Mouse (Mus musculus) midbrain, embryonic 10.5 days (tissue): ENCODE measurements around the gene Olfr1012. TPM values are rescaled to one million over a fixed set of nuclear protein-coding genes. Genes with fewer than 3 reads are reported as not detected.
"Not testable (repeated sequence)": the region's sequence is repeated elsewhere in the genome, so short reads cannot be mapped to it uniquely, and the experiment has no call there.

ENCODE experiments used
- DNase-seq: peaks from one replicate; pipeline ENCODE4 v3.0.0-alpha.2; 2017; ENCODE audit warnings: low spot score
- H3K27ac ChIP-seq: fragments of 300-500 bp; sonication (generic); replicated peaks from 2 replicates; pipeline ENCODE4 v1.5.1; 2016; ENCODE audit warnings: mild to moderate bottlenecking
- H3K27me3 ChIP-seq: fragments of 300-500 bp; sonication (generic); 2 replicates; pipeline ENCODE4 v1.6.1; 2016; ENCODE audit warnings: low read depth, mild to moderate bottlenecking; ENCODE audit not compliant: poor library complexity, severe bottlenecking
- H3K36me3 ChIP-seq: fragments of 300-500 bp; sonication (generic); 2 replicates; pipeline ENCODE4 v1.6.1; 2016; ENCODE audit warnings: mild to moderate bottlenecking, moderate library complexity
- H3K4me1 ChIP-seq: fragments of 300-500 bp; sonication (generic); 2 replicates; pipeline ENCODE4 v1.6.1; 2016
- H3K4me3 ChIP-seq: fragments of 300-500 bp; sonication (generic); 2 replicates; pipeline ENCODE4 v1.5.1; 2016; ENCODE audit warnings: mild to moderate bottlenecking, moderate library complexity
- H3K9me3 ChIP-seq: fragments of 300-500 bp; sonication (generic); replicated peaks from 2 replicates; pipeline ENCODE4 v1.6.1; 2016; ENCODE audit warnings: mild to moderate bottlenecking
- WGBS: fragments of 180-500 bp; shearing (Covaris S2); methylation state at CpG from one replicate; pipeline ENCODE4 v1.1.7; 2016; 5-methylcytosine and 5-hydroxymethylcytosine counted together
- polyA plus RNA-seq: library from polyadenylated mRNA; unstranded; fragments of >200 nt; fragmentation: Nextera tagmentation; extraction: Ambion mirVana; gene quantifications from 2 replicates; pipeline ENCODE4 v1.2.1, GENCODE M21; 2016

Olfr1012 gene
- polyA plus RNA-seq = not detected in 2 replicates

DNA sequence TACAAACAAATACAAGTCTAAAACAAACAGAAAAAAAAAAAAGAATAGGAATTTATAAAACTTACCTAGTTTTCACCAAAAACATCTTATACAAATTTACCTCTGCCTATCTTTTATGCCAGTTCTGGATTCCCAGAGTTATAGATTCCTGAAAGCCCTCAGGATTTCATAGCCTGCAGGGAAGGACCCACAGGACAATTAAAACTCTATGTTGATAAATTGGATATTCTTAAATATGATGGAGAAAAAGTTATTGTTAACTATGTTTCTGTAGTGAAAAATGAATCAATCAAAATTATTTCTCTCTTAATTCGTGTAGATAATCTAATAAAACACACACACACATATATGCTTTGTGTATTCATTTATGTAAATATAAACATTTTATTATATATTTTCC is at the start of gene Olfr1012:
Olfr1012 (minus strand) TSS at position 101 of the 400 bp plus-strand sequence.
- H3K27me3 ChIP-seq = no peaks in the 10 kb centered on the region
- H3K36me3 ChIP-seq = no peaks in the 10 kb centered on the region
- H3K4me1 ChIP-seq = no peaks in the 10 kb centered on the region
- no peak for DNase-seq
- whole genome bisulfite sequencing = 78% methylated on average over 1 of the region's 1 CpGs
- no peak within 1 kb of the TSS for H3K4me3 ChIP-seq
- no peak within 1 kb of the TSS for H3K27ac ChIP-seq
- no peaks in the 10 kb centered on the region for H3K9me3 ChIP-seq

DNA sequence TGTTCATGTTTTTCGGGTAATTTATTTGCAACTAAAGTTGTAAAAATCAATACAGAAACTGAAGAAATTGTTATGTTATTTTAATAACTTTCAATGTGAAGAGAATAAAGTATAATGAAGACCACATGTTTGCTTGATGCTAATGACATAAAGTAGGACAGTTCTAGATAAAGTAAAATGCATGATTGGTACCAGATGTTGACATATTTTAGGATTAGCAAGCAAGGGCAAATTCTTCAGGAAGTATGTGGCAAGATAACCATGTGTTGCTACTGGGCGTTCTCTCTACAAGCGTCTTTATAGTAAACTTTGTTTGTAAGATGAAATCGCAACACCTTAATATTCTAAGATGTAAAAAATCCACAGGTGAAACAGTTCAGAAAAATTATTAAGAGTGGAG is 41.9 kb upstream of the Olfr1012 start:
- H3K9me3 ChIP-seq = no peaks in the 10 kb centered on the region
- no peak for DNase-seq
- H3K4me1 ChIP-seq = no peaks in the 10 kb centered on the region
- H3K4me3 ChIP-seq = no peak overlapping the region
- no peak overlapping the region for H3K27ac ChIP-seq
- 81% methylated on average over 4 of the region's 4 CpGs for WGBS
- H3K36me3 ChIP-seq = no peaks in the 10 kb centered on the region
- H3K27me3 ChIP-seq = no peaks in the 10 kb centered on the region

DNA sequence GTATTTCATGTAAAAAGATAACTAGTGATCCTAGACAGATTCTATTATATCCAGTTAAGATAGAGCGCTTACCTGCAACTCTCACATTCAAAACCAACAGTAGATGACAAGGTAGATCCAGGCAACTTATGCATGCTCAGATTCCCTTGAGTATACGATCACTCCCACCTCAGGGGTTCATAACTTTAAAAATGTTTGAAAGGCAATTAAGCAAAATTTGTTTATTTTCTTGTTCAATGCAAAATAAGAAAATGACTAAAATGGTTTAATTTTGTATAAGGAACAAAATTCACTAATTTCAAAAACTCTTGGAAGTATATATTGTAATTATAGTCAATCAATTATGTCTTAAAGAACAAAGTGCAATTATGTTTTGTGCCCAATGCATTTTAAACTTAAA is 39.9 kb upstream of the Olfr1012 start, which contains the start of gene Olfr1016:
Olfr1016 (minus strand) TSS at position 101 of the 400 bp plus-strand sequence.
- no peak within 1 kb of the TSS for H3K4me3 ChIP-seq
- no peak within 1 kb of the TSS for H3K27ac ChIP-seq
- H3K9me3 ChIP-seq = no peaks in the 10 kb centered on the region
- DNase-seq = no peak
- no peaks in the 10 kb centered on the region for H3K27me3 ChIP-seq
- WGBS = 94% methylated on average over 2 of the region's 2 CpGs
- H3K4me1 ChIP-seq = no peaks in the 10 kb centered on the region
- no peaks in the 10 kb centered on the region for H3K36me3 ChIP-seq

DNA sequence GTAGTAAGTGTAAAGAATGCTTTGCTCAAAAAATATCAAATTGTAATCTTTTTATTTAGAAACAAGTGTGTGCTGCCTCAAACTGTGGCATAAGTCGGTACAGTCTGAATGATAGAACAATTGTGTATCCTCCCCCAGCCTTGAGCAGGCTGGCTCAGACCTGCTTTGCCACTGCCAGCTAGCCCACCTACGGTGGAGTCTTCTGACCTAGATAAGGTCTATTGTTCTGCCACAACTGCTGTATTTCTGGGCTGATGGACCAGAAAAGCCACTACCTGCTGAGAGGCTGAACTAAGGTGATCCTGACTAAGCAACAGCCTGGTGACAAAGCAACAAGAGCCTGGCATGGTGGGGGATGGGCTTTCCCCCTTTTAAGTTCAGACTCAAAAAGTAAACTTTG is 29.8 kb upstream of the Olfr1012 start:
- DNase-seq = no peak
- WGBS = 32% methylated on average over 2 of the region's 2 CpGs
- Histone ChIP-seq H3K4me3 (no peak overlapping the region), H3K27ac (no peak overlapping the region), H3K36me3 (no peaks in the 10 kb centered on the region), H3K9me3 (peaks cover 2% of the 10 kb centered on the region; the same call in 1 of the 2 replicates), H3K27me3 (no peaks in the 10 kb centered on the region), H3K4me1 (0 out of 2 replicates have a peak, but pooled peaks cover 3% of the 10 kb centered on the region)

- Histone ChIP-seq H3K4me1 (no peaks in the 10 kb centered on the region), H3K27ac (no peak within 1 kb of the TSS), H3K4me3 (no peak within 1 kb of the TSS), H3K9me3 (no peaks in the 10 kb centered on the region), H3K36me3 (no peaks in the 10 kb centered on the region), H3K27me3 (no peaks in the 10 kb centered on the region)
- DNase-seq = no peak
These were observed 19.2 kb upstream of the Olfr1012 start, which contains the start of gene Olfr1015 for GRCm38 (mm10) chr2:85781717-85782116. Gene Olfr1015 (plus strand): TSS chr2:85782017.

DNA sequence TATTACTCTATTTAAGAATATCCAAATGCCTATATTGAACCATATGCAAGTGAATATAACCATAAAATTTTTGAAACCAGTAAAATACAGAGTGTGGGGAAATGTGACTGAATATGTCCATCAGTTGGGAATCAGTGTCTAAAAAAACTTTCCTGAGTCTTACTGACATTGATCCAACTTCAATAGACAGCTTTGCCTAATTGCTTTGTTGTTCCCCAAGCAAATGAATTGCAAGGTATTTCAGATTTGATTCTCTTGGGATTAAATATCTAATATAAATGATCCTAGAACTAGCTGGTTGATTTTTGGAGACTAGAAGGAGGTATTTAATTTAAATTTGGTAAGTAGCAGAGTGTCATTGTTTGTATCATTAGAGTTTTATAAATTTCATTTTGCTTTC is 9.8 kb upstream of the Olfr1012 start, which contains the start of gene Olfr1014:
Olfr1014 (plus strand) TSS at position 301 of the 400 bp plus-strand sequence.
- H3K4me1 ChIP-seq = no peaks in the 10 kb centered on the region
- no peak within 1 kb of the TSS for H3K4me3 ChIP-seq
- no peak within 1 kb of the TSS for H3K27ac ChIP-seq
- no peaks in the 10 kb centered on the region for H3K36me3 ChIP-seq
- DNase-seq = no peak
- H3K27me3 ChIP-seq = no peaks in the 10 kb centered on the region
- no peaks in the 10 kb centered on the region for H3K9me3 ChIP-seq

- H3K9me3 ChIP-seq = no peaks in the 10 kb centered on the region
- no peak within 1 kb of the TSS for H3K27ac ChIP-seq
- H3K4me1 ChIP-seq = no peaks in the 10 kb centered on the region
- DNase-seq = no peak
- no peaks in the 10 kb centered on the region for H3K27me3 ChIP-seq
- H3K4me3 ChIP-seq = no peak within 1 kb of the TSS
- H3K36me3 ChIP-seq = no peaks in the 10 kb centered on the region
These were observed 4.2 kb upstream of the Olfr1012 start, which contains the start of gene Olfr1013 for GRCm38 (mm10) chr2:85766798-85767197. Gene Olfr1013 (plus strand): TSS chr2:85767098.

GRCm38 (mm10) chr2:85753822-85754221 is 8.7 kb downstream of the Olfr1012 start:
- Histone ChIP-seq H3K27me3 (no peaks in the 10 kb centered on the region), H3K9me3 (no peaks in the 10 kb centered on the region), H3K27ac (no peak overlapping the region), H3K36me3 (no peaks in the 10 kb centered on the region), H3K4me1 (no peaks in the 10 kb centered on the region), H3K4me3 (no peak overlapping the region)
- WGBS = 77% methylated on average over 4 of the region's 4 CpGs
- DNase-seq = no peak

DNA sequence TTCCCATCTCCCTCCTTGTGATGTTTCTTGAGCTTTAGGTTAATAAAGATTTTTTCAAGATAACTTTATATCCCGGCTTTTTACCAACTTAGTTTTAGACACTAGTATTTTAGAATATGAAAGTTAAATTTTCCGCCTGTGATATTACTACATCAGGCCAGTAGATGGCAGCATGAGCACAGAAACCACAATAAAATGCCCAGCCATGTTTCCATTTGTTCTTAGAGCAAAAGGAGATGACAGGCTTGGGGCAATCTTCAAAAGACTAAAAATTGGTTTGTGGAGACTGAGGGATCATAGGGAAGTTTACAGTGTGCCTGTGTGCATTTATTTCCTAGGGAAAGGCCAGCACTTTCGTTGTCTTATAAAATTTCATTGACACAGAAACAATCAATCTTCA is 36.8 kb downstream of the Olfr1012 start:
- H3K4me1 ChIP-seq = no peaks in the 10 kb centered on the region
- no peak overlapping the region for H3K4me3 ChIP-seq
- no peaks in the 10 kb centered on the region for H3K9me3 ChIP-seq
- WGBS = 23% methylated on average over 3 of the region's 3 CpGs
- DNase-seq = peak; percentile 15
- no peaks in the 10 kb centered on the region for H3K27me3 ChIP-seq
- no peaks in the 10 kb centered on the region for H3K36me3 ChIP-seq
- no peak overlapping the region for H3K27ac ChIP-seq

DNA sequence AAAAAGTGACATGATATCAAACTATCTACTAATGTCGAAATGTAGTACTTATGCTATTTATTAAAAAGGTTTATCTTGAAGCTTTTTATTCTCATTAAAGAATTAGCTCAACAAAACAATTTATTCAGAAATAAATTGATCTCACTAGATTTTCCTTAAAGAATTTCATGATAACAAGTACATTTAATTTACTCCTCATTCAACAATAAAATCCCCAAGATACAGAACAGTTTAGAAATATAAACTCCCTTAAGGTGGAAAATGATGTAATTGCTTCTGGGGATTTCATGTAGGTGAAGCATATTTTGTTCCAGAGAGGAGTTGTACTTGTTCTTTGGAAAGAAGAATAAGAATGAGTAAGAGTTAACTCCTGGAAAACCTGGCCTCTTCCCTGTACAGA is 47.4 kb downstream of the Olfr1012 start, which contains the start of gene Olfr1009:
Olfr1009 (plus strand) TSS at position 301 of the 400 bp plus-strand sequence.
- no peak within 1 kb of the TSS for H3K27ac ChIP-seq
- 90% methylated on average over 1 of the region's 1 CpGs for whole genome bisulfite sequencing
- no peaks in the 10 kb centered on the region for H3K27me3 ChIP-seq
- no peak within 1 kb of the TSS for H3K4me3 ChIP-seq
- no peaks in the 10 kb centered on the region for H3K4me1 ChIP-seq
- no peaks in the 10 kb centered on the region for H3K36me3 ChIP-seq
- no peak for DNase-seq
- H3K9me3 ChIP-seq = no peaks in the 10 kb centered on the region

- Histone ChIP-seq H3K36me3 (no peaks in the 10 kb centered on the region), H3K27ac (no peak overlapping the region), H3K27me3 (no peaks in the 10 kb centered on the region), H3K9me3 (no peaks in the 10 kb centered on the region), H3K4me3 (no peak overlapping the region), H3K4me1 (no peaks in the 10 kb centered on the region)
- DNase-seq = no peak
- WGBS = 39% methylated on average over 1 of the region's 1 CpGs
These were observed 51.4 kb downstream of the Olfr1012 start for GRCm38 (mm10) chr2:85711159-85711558.

- not testable (repeated sequence) for H3K27me3 ChIP-seq, H3K9me3 ChIP-seq, H3K27ac ChIP-seq, H3K4me3 ChIP-seq, H3K36me3 ChIP-seq, DNase-seq, H3K4me1 ChIP-seq
- WGBS = 73% methylated on average over 2 of the region's 2 CpGs
These were observed 51.9 kb downstream of the Olfr1012 start for GRCm38 (mm10) chr2:85710680-85711079.
